Mouse (Mus musculus): ENCODE results near the gene Tmem104.

Gene Tmem104

DNA sequence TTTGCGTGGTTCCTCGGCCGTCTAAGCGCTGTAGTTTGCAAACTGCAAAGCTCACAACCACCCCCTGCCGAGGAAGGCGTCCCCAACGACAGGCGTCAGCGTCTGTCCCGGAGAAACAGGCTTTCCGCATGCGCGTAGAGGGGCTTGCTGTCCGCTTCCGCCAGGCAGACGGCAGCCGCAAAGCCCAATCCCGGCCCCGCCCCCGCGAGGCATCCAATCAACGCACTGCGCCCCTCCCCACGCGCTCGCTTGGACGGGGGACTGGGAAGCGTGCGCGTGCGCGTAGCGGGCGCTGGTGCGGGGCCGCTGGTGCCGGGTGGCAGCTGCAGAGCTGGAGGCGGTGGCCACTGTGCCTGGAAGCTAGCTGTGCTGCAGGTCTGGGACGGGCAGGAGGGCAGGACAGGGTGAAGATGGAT lies at the start of gene Tmem104:
Gene Tmem104, plus strand, starts transcription at position 264 of the 416 bp plus-strand sequence.
- DNase-seq (ENCODE audit: low spot score): peak; percentile 98

DNA sequence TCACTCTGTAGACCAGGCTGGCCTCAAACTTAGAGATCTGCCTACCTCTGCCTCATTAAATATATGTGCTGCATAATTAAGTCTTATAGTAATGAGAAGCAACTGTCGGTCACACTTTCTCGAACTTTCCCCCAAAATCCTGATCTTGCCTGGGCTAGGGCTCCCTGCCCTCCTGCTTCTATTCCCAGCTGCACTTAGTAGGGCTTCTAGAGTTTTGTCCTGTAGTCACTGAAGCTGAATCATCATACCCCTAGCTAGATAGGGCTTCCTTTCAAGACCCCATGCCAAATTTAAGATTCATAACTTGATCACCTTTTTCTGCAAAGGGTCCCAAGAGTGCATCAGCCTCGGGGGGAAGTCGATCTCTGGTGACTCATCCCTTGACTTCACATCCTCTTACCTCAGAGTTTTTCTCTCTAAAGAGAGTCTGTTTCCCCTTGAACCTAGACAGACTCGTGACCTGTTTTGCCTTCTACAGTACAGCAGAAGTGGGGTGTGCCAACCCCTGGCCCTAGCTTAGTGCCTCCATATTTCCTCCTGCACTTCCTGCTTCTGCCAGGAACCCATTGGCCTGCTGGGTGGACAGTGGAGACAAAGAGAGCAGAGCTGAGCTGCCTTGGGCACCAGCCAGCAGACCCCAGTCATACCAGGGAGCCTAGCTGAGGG lies 48.6 kb upstream of the Tmem104 start:
- DNase-seq (ENCODE audit: low spot score): no peak

DNA sequence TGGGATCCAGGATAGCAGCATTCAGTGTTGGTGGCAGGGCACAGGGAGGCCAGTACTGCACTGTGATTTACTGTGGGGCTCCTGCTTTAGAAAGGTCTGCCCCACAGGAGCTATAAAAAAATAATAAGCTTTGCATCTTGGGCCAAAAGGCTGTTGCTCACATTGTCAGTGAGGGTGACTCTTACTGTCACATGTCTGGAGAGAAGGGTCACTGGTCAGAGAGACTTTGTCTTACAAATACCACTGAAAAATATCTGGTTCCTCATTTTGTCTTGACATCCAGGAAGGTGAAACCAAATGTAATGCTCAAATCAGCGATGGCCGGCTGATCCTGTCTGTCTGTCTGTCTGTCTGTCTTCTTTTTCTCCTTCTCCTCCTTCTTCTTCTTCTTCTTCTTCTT lies 45.3 kb upstream of the Tmem104 start:
- DNase-seq (ENCODE audit: low spot score): no peak

DNA sequence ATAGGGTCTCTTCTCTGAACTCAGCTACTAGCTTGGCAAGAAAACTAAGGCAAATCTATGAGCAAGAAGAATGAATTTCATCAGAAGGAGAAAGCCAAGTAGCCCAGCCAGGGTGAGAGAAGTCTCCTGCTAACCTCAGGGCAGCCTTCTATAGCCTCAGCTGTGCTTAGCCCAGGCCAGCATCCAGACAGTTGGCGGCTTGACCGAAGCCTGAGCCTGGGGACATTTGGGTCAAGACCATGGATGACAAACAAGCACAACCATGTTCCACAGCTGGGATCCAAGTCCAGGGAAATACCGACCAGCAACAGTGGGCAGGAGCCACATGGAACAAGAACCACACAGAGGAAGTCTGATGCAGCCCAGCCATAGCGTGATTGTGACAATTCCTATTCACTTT lies 39.5 kb upstream of the Tmem104 start:
- no peak for DNase-seq (ENCODE audit: low spot score)

DNA sequence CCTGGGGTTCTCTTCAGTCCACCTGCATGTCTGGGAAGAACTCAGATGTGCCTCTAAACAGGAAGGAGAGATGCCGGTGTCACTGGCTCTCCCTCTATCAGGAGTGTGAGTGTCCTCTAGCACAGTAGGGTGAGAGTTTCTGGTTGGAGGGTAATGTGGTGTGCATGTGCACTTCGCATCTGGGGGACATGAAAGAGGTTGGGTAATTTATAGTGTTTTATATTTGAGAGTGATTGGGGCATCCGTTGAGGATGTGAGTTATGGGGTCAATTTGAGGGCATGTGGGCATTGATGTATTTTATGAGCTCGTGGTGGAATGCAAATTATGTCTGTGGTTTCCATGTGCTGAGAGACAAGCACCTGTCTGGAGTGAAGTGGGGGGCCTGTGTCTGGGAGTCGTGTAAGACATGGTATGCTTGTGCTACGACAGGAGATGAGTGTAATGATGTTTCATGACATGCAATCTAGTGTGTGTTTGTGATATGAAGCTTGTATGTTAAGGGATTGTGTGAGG lies 36.5 kb upstream of the Tmem104 start:
- DNase-seq (ENCODE audit: low spot score): no peak

DNA sequence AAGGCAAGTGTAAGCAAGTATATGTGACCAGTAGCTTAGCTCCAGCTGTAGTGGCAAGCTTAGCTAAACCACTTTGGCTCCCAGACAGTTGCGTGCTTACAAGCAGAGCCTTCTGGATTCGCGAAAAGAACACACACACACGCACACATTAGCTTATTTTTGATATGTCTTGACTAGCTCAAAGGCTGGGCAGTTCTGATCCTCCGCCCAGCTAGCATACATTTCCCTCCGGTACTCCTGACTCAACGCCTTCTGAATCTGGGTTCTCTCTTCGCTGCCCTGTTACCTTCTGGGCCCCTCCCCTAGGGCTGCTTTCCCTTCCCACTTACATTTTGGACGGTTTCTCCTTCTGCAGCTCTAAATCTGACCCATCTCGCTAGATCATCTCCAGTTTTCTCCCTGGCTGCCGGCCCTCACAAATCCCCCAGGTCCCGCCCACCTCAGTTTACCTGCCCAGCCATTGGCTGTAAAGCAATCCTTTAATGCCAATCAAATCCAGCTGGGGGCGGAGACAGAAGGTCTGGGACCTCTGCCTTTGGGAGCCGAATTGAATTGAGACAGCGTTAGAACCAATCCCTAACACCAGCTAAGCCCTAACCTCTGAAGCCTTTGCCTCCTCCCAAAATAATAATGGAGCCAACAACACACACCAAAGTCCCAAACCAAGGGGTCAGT lies 35.4 kb upstream of the Tmem104 start:
- peak; percentile 80 for DNase-seq (ENCODE audit: low spot score)

DNA sequence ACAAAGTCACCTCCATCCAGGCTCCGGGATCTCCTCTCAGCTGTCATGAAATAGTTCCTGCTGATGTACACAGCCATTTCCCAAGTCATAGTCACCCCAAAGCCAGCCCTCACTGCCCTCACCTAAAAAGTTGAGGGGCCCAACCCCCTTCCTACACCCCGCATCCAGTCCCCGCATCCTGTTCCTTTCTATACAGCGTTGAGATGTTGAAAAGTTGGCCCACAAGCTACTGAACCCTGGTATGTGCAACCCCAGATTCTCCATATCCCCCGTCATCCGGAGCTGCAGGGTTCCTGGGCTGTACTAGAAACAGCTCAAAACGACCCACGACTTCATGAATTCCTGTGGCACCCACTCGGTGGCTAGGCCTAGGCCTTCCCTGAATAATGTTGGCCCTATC lies 34.2 kb upstream of the Tmem104 start:
- DNase-seq (ENCODE audit: low spot score): no peak

DNA sequence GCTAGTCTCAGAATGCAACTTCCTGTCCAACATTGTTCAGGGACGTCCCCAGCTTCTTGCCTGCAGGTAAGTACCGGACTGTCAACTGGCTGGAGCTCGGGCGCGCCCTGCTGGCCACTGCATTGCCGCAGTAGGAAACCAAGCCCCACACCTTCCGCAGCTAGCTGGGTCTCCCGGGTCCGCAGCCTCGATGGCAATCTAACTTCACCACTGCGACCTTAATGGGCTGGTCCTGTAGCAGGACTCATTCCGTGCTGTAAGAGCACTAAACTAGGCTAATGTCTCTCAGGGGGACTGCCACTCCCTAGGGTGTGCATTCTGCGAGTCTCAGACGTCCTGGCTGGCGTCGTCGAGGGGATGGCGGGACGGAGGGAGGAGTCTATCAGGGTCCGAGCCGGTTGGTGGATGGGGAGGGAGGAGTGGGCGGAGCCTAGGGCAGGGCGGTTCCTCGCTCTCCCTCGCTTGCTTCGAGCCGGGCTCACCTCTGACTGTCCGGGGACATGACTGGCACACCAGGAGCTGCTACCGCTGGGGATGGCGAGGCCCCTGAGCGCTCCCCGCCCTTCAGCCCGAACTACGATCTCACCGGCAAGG lies 33.5 kb upstream of the Tmem104 start:
- DNase-seq (ENCODE audit: low spot score): peak; percentile 84

DNA sequence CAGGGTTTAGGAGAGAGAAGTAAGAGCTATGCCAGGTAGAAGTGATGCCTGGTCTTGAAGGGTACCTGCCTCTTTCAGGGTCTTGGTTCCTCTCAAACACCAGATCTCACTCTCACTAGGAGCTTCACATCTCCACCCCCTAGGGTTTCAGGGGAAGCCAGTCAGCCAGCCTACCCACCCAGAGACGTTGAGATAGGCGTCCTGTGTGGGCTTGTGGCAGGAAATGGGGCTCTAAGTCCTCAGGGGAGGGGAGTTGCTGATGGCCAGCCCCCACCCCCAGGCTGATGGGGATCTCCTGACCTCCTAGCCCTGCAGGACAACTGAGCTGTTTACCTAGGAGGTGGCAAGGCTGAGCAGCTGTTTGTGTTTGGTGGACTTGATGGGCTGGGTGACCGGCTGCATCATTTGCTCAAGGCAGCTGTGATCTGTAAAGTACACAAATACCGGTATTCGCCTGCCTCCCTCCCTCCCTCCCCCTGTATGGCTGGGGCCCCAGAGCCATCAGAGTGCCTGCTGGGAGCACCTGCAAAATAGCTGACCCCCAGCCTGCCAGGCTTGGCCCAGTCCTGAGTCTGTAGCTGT lies 32.1 kb upstream of the Tmem104 start:
- peak; percentile 62 for DNase-seq (ENCODE audit: low spot score)

DNA sequence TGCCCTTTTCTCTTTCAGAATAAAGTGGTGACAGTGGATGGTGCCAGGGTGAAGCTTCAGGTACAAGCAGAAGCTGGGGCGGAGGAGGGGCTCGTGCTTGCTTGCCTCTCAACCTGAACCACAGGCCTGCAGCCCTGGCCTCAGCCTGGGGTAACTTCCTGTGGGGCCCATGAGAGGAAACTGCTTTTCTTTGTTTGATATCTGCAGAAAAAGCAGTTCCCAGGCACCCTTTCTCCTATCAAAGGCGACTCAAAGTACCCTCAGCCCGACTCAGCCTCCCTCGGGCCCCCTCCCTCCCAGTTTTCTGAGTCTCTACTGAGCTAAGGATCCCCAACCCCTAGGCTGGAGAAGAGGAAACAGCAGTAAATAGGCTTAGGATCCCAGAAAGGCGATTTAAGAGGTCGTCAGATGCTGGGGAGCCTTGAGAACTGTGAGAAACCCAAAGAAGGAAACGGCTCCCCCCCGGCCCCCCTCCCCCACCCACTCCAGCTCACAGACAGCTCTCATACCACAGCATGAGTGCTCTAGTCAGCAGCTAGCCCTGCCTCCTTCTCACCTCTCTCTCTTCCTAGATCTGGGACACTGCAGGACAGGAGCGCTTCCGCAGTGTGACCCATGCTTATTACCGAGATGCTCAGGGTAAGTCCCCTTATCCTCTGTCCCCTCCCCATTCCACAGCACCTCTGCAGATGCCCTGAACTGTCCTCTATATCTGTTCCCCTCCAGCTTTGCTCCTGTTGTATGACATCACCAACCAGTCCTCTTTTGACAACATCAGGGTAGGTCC lies 29.2 kb upstream of the Tmem104 start:
- peak; percentile 3 for DNase-seq (ENCODE audit: low spot score)

DNA sequence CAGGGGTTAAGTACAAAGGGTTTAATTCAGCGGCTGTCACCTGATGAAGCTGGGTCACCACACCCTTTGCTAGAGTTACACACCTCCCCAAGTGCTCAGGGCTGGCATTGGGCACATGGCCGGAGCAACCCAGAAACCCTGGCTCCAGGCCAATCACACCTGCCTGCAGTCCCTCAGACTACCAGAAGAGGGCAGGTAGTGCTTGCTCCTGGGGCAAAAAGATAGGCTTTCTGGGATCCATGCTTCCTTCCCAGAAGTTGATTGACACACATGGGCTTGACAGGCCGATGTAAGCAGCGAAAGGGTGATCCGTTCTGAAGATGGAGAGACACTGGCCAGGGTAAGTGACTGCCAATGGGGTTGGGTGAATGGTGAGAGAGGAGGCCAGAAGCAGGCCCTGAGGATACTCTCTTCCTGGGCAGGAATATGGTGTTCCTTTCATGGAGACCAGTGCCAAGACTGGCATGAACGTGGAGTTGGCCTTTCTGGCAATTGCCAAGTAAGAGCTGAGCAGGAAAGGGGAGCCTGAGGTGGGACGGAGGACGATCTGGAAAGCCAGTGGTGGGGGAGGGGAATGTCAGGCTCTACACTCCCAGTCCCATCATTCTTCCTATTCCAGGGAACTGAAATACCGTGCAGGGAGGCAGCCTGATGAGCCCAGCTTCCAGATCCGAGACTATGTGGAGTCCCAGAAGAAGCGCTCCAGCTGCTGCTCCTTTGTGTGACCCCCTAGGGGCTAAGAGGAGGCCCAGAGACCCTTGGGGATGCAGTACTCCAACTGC lies 27.1 kb upstream of the Tmem104 start:
- DNase-seq (ENCODE audit: low spot score): peak; percentile 27

DNA sequence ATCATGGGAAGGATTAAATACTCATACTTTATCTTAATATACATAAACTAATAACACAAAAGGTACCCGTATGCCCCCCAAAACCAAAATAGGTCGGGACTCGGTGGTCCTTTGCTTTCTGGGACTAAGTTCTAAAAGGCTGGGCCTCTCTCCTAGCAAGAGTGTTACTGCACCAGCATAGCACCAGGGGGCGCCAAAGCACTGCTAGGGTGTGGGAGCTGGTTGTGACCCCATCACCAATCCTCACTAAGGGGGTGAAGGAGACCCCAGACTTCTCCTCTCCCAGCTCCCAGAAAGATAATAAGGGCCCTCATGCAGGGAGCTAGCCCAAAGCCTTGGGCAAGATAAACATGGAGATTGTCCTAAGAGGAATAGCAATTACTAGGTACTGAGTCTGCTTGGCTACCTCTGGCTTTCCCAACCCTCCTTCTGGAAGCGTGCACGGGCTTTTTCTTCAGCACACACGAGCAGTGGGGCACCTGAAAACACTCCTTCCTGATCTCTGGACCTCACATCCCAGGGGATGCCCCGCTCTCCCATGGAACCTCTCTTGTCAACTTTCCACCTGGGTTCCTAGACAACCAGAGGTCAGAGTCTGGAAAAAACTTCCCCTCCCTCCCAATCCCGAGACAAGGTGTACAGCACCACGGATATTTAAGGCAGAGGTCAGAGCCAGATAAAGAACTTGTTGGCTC lies 26.3 kb upstream of the Tmem104 start:
- peak; percentile 72 for DNase-seq (ENCODE audit: low spot score)

DNA sequence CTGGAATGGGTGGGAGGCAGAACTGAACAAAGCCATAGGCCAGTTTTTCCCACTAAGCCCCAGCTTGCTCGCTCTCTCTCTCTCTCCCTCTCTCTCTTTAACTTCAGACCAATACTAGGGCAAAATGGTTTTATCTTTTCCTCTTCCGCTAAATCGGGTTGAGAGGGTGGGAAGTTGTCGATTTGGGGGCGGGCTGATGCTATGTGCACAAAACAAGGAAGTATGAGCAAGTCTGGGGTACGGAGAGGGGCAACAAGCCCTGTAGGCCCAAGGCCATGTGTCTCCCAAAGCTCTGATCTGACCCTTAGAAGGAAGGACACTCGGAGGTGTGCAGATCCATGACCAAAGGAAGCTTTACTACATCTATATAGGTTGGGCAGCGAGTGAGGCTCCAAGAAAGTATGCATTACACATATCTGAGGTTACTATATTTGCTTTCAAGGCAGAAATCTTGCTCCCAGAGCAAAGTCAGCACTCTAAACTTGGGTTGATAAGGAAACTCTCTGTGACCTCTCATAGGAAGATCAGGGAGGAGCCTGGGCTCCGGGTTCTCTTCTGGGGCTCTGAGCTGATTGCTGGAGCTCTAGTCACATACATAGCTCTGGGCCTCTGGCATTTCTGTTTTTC lies 25.6 kb upstream of the Tmem104 start:
- DNase-seq (ENCODE audit: low spot score): peak; percentile 46

DNA sequence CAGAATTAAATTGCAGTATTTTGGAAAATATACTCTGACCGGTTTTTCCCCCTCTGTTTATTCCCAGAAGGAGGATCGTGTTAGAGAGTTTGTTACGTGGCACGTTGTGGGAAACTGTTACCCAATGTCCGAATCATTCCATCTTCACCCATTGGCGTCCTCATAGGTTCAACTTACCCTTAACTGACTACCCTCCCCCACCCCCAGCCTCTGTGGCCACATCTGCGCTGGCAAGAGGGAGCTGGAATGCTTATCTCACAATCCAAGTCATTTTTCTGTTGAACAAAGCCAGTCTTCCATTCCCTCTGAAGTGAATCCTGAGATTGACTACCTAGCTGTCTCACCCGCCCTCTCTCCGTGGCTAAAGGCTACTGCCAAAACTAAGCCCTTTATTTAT lies 25.1 kb upstream of the Tmem104 start:
- DNase-seq (ENCODE audit: low spot score): no peak

DNA sequence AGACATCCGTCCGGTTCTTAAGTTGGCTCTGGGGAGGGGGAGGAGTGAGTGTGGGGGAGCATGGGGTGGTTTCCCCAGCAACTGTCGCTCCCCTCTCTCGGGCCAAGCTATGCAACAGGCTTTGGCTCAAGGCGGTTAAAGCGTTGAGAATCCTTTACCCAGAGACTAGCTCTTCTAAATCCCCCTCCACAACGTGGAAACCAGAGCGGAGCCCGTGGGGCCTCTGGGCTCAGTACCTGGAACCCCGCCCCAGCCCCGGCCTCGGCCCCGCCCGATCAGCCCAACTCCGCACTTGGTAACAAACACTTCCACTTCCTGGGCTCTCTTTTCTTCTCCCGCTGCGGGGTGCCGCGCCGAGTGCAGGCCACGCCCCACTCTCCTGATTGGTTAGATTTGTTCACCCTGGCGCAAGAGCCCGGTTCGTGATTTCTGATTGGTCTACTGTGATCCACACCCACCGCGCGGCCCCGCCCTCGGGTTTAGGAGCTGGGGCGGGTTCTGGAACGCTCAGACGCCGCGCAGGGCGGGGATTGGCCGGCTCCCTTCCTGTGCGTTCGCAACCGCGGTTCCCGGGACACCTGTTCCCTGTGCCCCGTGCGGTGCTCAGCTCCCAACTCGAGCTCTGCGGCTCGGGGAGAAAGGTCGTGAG lies 24.3 kb upstream of the Tmem104 start, which contains the start of gene Slc9a3r1:
Gene Slc9a3r1, plus strand, starts transcription at position 510 of the 649 bp plus-strand sequence.
- peak; percentile 99 for DNase-seq (ENCODE audit: low spot score)

DNA sequence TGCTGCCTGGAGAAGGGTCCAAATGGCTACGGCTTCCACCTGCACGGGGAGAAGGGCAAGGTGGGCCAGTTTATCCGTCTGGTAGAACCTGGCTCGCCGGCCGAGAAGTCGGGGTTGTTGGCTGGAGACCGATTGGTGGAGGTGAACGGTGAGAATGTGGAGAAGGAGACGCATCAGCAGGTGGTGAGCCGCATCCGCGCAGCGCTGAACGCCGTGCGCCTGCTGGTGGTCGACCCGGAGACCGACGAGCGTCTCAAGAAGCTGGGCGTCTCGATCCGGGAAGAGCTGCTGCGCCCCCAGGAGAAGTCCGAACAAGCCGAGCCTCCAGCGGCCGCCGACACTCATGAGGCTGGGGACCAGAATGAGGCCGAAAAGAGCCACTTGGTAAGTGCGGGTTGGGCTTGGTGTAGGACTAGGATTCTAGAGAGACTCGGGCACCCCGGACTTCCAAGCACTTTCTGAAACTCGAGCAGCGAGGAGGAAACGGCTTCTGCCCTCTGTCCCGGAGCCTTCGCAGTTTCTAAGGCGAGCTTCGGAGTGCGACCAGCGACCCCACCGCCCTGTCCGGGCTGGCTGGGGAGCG lies 23.6 kb upstream of the Tmem104 start:
- DNase-seq (ENCODE audit: low spot score): no peak

DNA sequence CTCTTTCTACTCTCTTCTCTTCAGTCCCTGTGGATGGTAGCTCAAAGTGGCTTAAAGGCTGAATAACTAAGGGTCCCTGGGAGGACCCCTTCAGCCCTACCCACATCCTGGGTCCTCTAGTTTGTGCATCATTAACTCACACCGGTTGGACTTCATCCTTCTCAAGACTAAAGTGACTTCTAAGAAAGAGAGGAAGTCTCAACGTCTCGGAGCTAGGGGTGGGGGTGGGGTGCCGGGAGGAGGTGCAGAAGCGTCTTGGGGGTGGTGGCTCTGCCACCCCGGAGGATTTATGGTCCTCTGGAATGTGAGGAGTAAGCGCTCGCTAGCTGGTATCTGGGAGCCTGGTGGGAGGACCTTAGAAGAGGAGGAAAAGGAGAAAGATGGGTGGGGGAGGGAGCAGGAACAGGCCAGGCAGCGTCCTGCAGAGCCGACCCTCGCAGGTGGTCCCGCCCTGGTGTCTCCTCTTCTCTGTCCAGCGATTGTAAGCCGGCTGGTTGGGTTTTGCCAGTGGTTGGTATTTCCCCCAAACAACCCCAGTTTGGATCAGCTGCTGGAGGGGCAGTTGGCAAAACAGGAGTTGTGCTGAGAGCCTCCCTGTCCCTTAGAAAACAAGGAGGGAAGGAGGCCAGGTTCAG lies 22.8 kb upstream of the Tmem104 start:
- DNase-seq (ENCODE audit: low spot score): peak; percentile 88

DNA sequence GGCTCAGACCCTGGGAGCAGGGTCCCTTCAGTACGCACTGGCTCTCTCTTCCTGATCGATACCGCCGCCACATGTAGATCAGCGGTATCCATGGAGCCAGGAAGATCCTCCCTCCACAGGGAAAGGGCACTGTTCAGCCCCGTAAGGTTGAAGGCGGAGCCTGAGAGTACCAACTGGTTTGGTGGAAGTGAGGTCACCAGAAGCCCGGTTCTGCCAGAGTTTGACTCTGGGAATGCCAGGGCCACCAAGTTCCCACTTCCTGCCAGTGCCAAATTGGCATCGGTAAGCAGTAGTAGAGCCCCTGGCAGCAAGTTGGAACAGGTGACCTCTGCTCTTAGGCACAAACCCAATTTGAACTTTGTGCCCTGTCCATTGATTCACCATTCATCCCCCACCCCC lies 22.3 kb upstream of the Tmem104 start:
- peak; percentile 83 for DNase-seq (ENCODE audit: low spot score)

DNA sequence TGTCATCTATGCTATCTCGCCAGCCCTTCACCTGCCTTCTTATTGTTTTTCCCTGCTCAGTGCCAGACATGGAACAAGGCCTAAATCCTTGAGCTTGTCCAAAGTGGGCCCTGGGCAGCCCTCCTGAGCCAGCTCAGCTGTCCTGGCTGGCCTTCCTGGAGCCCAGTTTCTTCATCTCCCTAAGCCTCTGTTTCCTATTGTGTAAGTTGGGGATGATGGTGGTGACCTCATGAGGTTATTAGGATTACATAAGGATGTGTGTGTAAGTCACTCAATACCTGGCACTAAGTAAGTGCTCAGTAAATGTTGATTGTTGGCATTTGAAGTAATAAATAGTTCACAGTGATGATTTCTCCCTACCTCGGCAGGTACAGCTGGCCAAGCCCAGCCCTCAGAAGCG lies 20.5 kb upstream of the Tmem104 start:
- DNase-seq (ENCODE audit: low spot score): no peak
